Mouse (Mus musculus) MEL (cell line): Measurements from ENCODE around the gene Ccs. TPM values are rescaled to one million over a fixed set of nuclear protein-coding genes. Genes with fewer than 3 reads are reported as not detected.

ENCODE experiments used
- DNase-seq: peaks from one replicate; pipeline ENCODE4 v3.0.0; 2011; ENCODE audit warnings: low read depth, low spot score
- H3K27ac ChIP-seq: 2 replicates; pipeline ENCODE4 v1.5.1; 2012; ENCODE audit warnings: low read depth, mild to moderate bottlenecking, control low read depth, low read length, moderate library complexity; ENCODE audit not compliant: control insufficient read depth
- H3K27me3 ChIP-seq, 2 experiments: fragments of 150-350 bp in 1 of 2; sonication (generic) in 1 of 2; 2 replicates each; pipeline ENCODE4 v1.6.1; 2012; ENCODE audit warnings: low read length in 2 of 2, mild to moderate bottlenecking in 2 of 2, improper control_type of control experiment in 1 of 2, moderate library complexity in 1 of 2; ENCODE audit not compliant: insufficient read depth in 2 of 2, control insufficient read depth in 1 of 2
- H3K36me3 ChIP-seq, 2 experiments: 2 replicates each; pipeline ENCODE4 v1.6.1; 2012 to 2014; ENCODE audit warnings: low read length in 2 of 2, improper control_type of control experiment in 1 of 2, inconsistent platforms in 1 of 2, mild to moderate bottlenecking in 1 of 2; ENCODE audit not compliant: insufficient read depth in 2 of 2, control insufficient read depth in 1 of 2
- H3K4me1 ChIP-seq, 2 experiments: fragments of 150-350 bp in 1 of 2; sonication (generic) in 1 of 2; 2 replicates each; pipeline ENCODE4 v1.6.1; 2012; ENCODE audit warnings: low read length in 2 of 2, improper control_type of control experiment in 1 of 2, mild to moderate bottlenecking in 1 of 2; ENCODE audit not compliant: insufficient read depth in 2 of 2, control insufficient read depth in 1 of 2
- H3K4me3 ChIP-seq, 2 experiments: fragments of 150-350 bp in 1 of 2; sonication (generic) in 1 of 2; 2 replicates each; pipeline ENCODE4 v1.5.1; 2012; ENCODE audit warnings: low read depth in 2 of 2, low read length in 2 of 2, mild to moderate bottlenecking in 2 of 2, moderate library complexity in 2 of 2, control low read depth in 1 of 2, improper control_type of control experiment in 1 of 2; ENCODE audit not compliant: control insufficient read depth in 1 of 2, insufficient read depth in 1 of 2
- H3K79me2 ChIP-seq: 2 replicates; pipeline ENCODE4 v1.6.1; 2012; ENCODE audit warnings: mild to moderate bottlenecking, low read length, moderate library complexity; ENCODE audit not compliant: control insufficient read depth, poor library complexity, insufficient read depth
- H3K9ac ChIP-seq: 2 replicates; pipeline ENCODE4 v1.6.1; 2012; ENCODE audit warnings: low read depth, mild to moderate bottlenecking, control low read depth, low read length, moderate library complexity; ENCODE audit not compliant: control insufficient read depth, poor library complexity, severe bottlenecking
- H3K9me3 ChIP-seq: fragments of 150-350 bp; sonication (generic); replicated peaks from 2 replicates; pipeline ENCODE4 v1.6.1; 2012; ENCODE audit warnings: mild to moderate bottlenecking, low read length, improper control_type of control experiment, moderate library complexity; ENCODE audit not compliant: insufficient read depth
- HCFC1 ChIP-seq: IDR thresholded peaks from 2 replicates; pipeline ENCODE4 v1.6.1; 2012; ENCODE audit warnings: low read depth, mild to moderate bottlenecking, inconsistent platforms, low read length, improper control_type of control experiment, moderate library complexity
- MEF2A ChIP-seq: IDR thresholded peaks from 2 replicates; pipeline ENCODE4 v1.6.1; 2014; ENCODE audit warnings: low read depth, mild to moderate bottlenecking, inconsistent platforms, low read length, improper control_type of control experiment; ENCODE audit not compliant: poor library complexity, insufficient replicate concordance, severe bottlenecking; ENCODE audit errors: extremely low read depth
- MYB ChIP-seq: IDR thresholded peaks from 2 replicates; pipeline ENCODE4 v1.6.1; 2011; ENCODE audit warnings: mild to moderate bottlenecking, low read depth, low read length, improper control_type of control experiment
- POLR2A ChIP-seq, 2 experiments: IDR thresholded peaks; 2 replicates each; pipeline ENCODE4 v1.6.1; 2011 to 2012; ENCODE audit warnings: low read length in 2 of 2, mild to moderate bottlenecking in 2 of 2, control low read depth in 1 of 2, improper control_type of control experiment in 1 of 2, low read depth in 1 of 2, moderate library complexity in 1 of 2; ENCODE audit not compliant: control insufficient read depth in 1 of 2, insufficient read depth in 1 of 2, poor library complexity in 1 of 2
- POLR2AphosphoS2 ChIP-seq: IDR thresholded peaks from 2 replicates; pipeline ENCODE4 v1.6.1; 2011; ENCODE audit warnings: low read length, improper control_type of control experiment
- RCOR1 ChIP-seq: IDR thresholded peaks from 2 replicates; pipeline ENCODE4 v1.6.1; 2012; ENCODE audit warnings: low read depth, mild to moderate bottlenecking, inconsistent platforms, low read length, improper control_type of control experiment
- SIN3A ChIP-seq: IDR thresholded peaks from 2 replicates; pipeline ENCODE4 v1.6.1; 2012; ENCODE audit warnings: low read length, improper control_type of control experiment, inconsistent platforms
- SMC3 ChIP-seq: IDR thresholded peaks from 2 replicates; pipeline ENCODE4 v1.6.1; 2011; ENCODE audit warnings: low read depth, low read length, improper control_type of control experiment
- TCF12 ChIP-seq: IDR thresholded peaks from 2 replicates; pipeline ENCODE4 v1.6.1; 2014; ENCODE audit warnings: low read depth, mild to moderate bottlenecking, inconsistent platforms, low read length, improper control_type of control experiment, moderate library complexity
- UBTF ChIP-seq: IDR thresholded peaks from 2 replicates; pipeline ENCODE4 v1.6.1; 2012; ENCODE audit warnings: low read depth, mild to moderate bottlenecking, inconsistent platforms, low read length, improper control_type of control experiment, moderate library complexity, borderline replicate concordance; ENCODE audit not compliant: insufficient read depth
- USF1 ChIP-seq: IDR thresholded peaks from 2 replicates; pipeline ENCODE4 v1.6.1; 2014; ENCODE audit warnings: low read depth, mild to moderate bottlenecking, inconsistent platforms, low read length, improper control_type of control experiment, moderate library complexity
- USF2 ChIP-seq, 2 experiments: IDR thresholded peaks; 2 replicates each; pipeline ENCODE4 v1.6.1; 2011 to 2012; ENCODE audit warnings: improper control_type of control experiment in 2 of 2, low read length in 2 of 2, borderline replicate concordance in 1 of 2, inconsistent platforms in 1 of 2, low read depth in 1 of 2, mild to moderate bottlenecking in 1 of 2; ENCODE audit not compliant: insufficient read depth in 1 of 2
- ZMIZ1 ChIP-seq: IDR thresholded peaks from 2 replicates; pipeline ENCODE4 v1.6.1; 2012; ENCODE audit warnings: low read depth, mild to moderate bottlenecking, inconsistent platforms, low read length, improper control_type of control experiment, moderate library complexity
- ZNF384 ChIP-seq: IDR thresholded peaks from 2 replicates; pipeline ENCODE4 v1.6.1; 2012; ENCODE audit warnings: low read depth, mild to moderate bottlenecking, inconsistent platforms, low read length, improper control_type of control experiment
- polyA plus RNA-seq, 2 experiments: library from polyadenylated mRNA; stranded (reverse) in 1 of 2; unstranded in 1 of 2; fragments of >175 nt in 1 of 2; fragments of >200 nt in 1 of 2; gene quantifications; 2 replicates each; pipeline versions ENCODE4 v1.2.1 to v1.2.4; 2012; ENCODE audit warnings: low replicate concordance in 2 of 2, low read depth in 1 of 2; ENCODE audit not compliant: insufficient read length in 2 of 2, insufficient read depth in 1 of 2, missing spikeins in 1 of 2
- total RNA-seq: library from RNA; depleted of rRNA; stranded (reverse); fragments of 300-350 nt; gene quantifications from 2 replicates; pipeline ENCODE4 v1.2.3, GENCODE M21; 2012

Ccs gene
- total and polyA plus RNA-seq, 3 experiments: 48.3 to 56.6 TPM; not detected in 1

DNA sequence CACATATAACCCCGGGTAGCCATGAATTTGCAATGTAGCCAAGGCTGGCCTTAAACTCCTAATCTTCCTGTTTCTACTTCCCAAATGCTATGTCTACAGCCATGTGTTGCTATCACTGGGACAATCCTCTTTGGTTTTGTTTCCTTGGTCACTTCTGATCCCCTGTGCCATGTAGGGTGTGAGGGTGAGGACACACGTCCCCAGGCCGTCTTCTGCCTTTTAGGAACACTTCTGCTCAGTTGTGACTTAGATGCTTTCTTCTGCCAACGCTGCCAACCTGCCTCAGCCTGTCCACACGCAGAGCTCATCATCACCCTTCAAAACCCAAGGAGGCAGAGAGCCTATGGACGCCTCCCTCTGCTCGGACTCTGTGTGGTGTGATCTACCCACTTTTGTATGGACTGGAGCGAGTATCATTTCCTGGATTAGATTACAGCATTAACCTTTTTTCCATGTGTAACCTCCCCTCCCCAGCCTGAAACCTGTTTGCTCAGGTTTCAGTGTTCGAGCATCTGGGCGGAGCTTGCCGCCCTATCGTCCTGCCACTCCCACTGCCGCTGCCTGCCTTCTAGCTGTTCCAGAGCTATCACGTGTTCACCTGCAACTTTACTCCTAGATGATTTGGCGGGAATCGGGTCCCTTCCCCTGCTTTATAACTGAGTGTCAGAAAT is 10.6 kb downstream of the Ccs start:
- H3K27me3 ChIP-seq: no peaks in the 10 kb centered on the region
- no peak overlapping the region for H3K9ac ChIP-seq
- H3K4me3 ChIP-seq: no peak overlapping the region
- H3K27ac ChIP-seq: no peak overlapping the region
- H3K36me3 ChIP-seq: peaks cover 0 to 2% of the 10 kb centered on the region in 2 experiments; a peak in 1 of 4 replicates
- DNase-seq: no peak
- no peaks in the 10 kb centered on the region for H3K9me3 ChIP-seq
- H3K4me1 ChIP-seq: no peaks in the 10 kb centered on the region
- TF ChIP-seq UBTF (no peak), USF1 (no peak), RCOR1 (no peak), POLR2AphosphoS2 (no peak), SIN3A (no peak), TCF12 (no peak), HCFC1 (no peak), POLR2A (IDR thresholded peaks at IDR 0.05; ENCODE audit: control insufficient read depth in 1 of 2, insufficient read depth in 1 of 2, low read depth in 1 of 2, low read length in 2 of 2, poor library complexity in 1 of 2) (no peak), MEF2A (no peak), USF2 (IDR thresholded peaks at IDR 0.05; ENCODE audit: borderline replicate concordance in 1 of 2, insufficient read depth in 1 of 2, low read depth in 1 of 2, low read length in 2 of 2) (no peak), ZMIZ1 (no peak)
- TF ChIP-seq, all 39 proteins: peak for 0
- H3K79me2 ChIP-seq: no peaks in the 10 kb centered on the region

DNA sequence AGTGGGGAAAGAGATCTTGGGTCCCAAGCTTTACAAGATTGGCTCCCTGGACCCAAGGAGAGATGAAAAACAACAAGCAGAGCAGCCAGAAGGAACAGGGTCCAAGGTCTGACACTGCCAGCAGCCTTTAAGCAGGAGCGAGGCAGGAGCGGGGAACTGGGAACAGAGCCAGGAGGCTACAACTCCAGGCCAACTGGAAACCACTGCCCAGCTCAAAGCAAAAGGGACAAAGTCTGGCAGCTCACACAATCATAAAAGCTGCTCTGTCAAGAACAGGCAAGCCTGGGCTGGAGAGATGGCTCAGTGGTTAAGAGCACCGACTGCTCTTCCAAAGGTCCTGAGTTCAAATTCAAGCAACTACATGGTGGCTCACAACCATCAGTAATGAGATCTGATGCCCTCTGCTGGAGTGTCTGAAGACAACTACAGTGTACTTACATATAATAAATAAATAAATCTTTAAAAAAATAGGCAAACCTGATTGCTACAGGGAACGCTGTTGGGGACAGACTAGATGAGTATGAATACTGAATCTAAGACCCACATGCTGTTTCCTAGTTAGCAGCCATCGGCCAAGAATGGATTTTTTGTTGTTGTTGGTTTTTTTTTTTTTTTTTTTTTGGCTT is 18.3 kb downstream of the Ccs start:
- Histone ChIP-seq H3K79me2 (no peaks in the 10 kb centered on the region), H3K4me1 (no peaks in the 10 kb centered on the region), H3K27me3 (peaks cover 3 to 5% of the 10 kb centered on the region in 2 experiments), H3K4me3 (no peak overlapping the region), H3K36me3 (peaks cover 0 to 2% of the 10 kb centered on the region in 2 experiments; a peak in 1 of 4 replicates), H3K9me3 (no peaks in the 10 kb centered on the region)
- no peak for DNase-seq
- TF ChIP-seq SMC3 (0 out of 2 replicates have a peak, but pooled peaks have one; percentile 14), ZNF384 (0 out of 2 replicates have a peak, but pooled peaks have one; percentile 16), MYB (no peak)
- TF ChIP-seq, all 39 proteins: peak for 2
- no peak overlapping the region for H3K9ac ChIP-seq
- H3K27ac ChIP-seq: no peak overlapping the region
